Mouse (Mus musculus): ENCODE data around the gene Ppp1r13l. TPM values are rescaled to one million over a fixed set of nuclear protein-coding genes. Genes with fewer than 3 reads are reported as not detected.

Ppp1r13l gene
- total RNA-seq, 2 experiments from 2014 or later: 2.4 to 2.6 TPM

GRCm38 (mm10) chr7:19332709-19333352, 26.7 kb upstream of the Ppp1r13l start:
- intact Hi-C loops (cut with DNase I): no loop called here
- peak; percentile 72 to 74 for DNase-seq

- intact Hi-C loops (cut with DNase I): no loop called here
- DNase-seq: no peak
These were observed 24.0 kb upstream of the Ppp1r13l start for GRCm38 (mm10) chr7:19335583-19335982.

- DNase-seq: no peak
- intact Hi-C loops (cut with DNase I): no loop called here
These were observed 22.4 kb upstream of the Ppp1r13l start for GRCm38 (mm10) chr7:19337122-19337521.

GRCm38 (mm10) chr7:19338060-19338459, 21.5 kb upstream of the Ppp1r13l start:
- DNase-seq: no peak
- intact Hi-C loops (cut with DNase I): no loop called here

GRCm38 (mm10) chr7:19338596-19338995, 21.0 kb upstream of the Ppp1r13l start:
- intact Hi-C loops (cut with DNase I): no loop called here
- no peak for DNase-seq

- no peak for DNase-seq
- intact Hi-C loops (cut with DNase I): loop anchor here (5.0 kb wide), 1 partner anchor 164 kb away; the partner anchor contains the start of gene Eml2
These were observed 18.3 kb upstream of the Ppp1r13l start for GRCm38 (mm10) chr7:19341250-19341649.

- intact Hi-C loops (cut with DNase I): loop anchor here (5.0 kb wide), 1 partner anchor 165 kb away; the partner anchor contains the start of gene Eml2
These were observed 17.7 kb upstream of the Ppp1r13l start for GRCm38 (mm10) chr7:19341761-19342409.

GRCm38 (mm10) chr7:19342481-19343027, 17.0 kb upstream of the Ppp1r13l start:
- peak; percentile 86 to 89 for DNase-seq
- intact Hi-C loops (cut with DNase I): loop anchor here (1.0 to 5.0 kb wide), 2 partner anchors 42 to 165 kb away; partner anchors contain the start of gene Eml2

More at GRCm38 (mm10) chr7:19341761-19342409, 17.7 kb upstream of the Ppp1r13l start:
- peak in 1 of 2 experiments; percentile 40 for DNase-seq

- intact Hi-C loops (cut with DNase I): loop anchor here (1.0 to 5.0 kb wide), 2 partner anchors 43 to 166 kb away; partner anchors contain the start of gene Eml2
- peak; percentile 67 to 71 for DNase-seq
These were observed 16.2 kb upstream of the Ppp1r13l start for GRCm38 (mm10) chr7:19343210-19343808.

GRCm38 (mm10) chr7:19344237-19344847, 15.2 kb upstream of the Ppp1r13l start, which contains the start of gene Ercc1:
Gene Ercc1 (plus strand): TSS chr7:19344778.
- intact Hi-C loops (cut with DNase I): loop anchor here (5.0 kb wide), 1 partner anchor 167 kb away; the partner anchor contains the start of gene Eml2
- DNase-seq: peak in 1 of 2 experiments; percentile 10

- DNase-seq: peak; percentile 87 to 93
- intact Hi-C loops (cut with DNase I): loop anchor here (5.0 kb wide), 1 partner anchor 168 kb away; the partner anchor contains the start of gene Eml2
These were observed 14.5 kb upstream of the Ppp1r13l start for GRCm38 (mm10) chr7:19344938-19345471.

- peak in 1 of 2 experiments; percentile 4 for DNase-seq
- intact Hi-C loops (cut with DNase I): no loop called here
These were observed 10.2 kb upstream of the Ppp1r13l start for GRCm38 (mm10) chr7:19349188-19349915.

- DNase-seq: peak in 1 of 2 experiments; percentile 3
- intact Hi-C loops (cut with DNase I): no loop called here
These were observed 9.3 kb upstream of the Ppp1r13l start for GRCm38 (mm10) chr7:19350221-19350620.

- intact Hi-C loops (cut with DNase I): no loop called here
- no peak for DNase-seq
These were observed 4.6 kb upstream of the Ppp1r13l start for GRCm38 (mm10) chr7:19354991-19355390.

- intact Hi-C loops (cut with DNase I): no loop called here
- peak in 1 of 2 experiments; percentile 2 for DNase-seq
These were observed 3.2 kb upstream of the Ppp1r13l start for GRCm38 (mm10) chr7:19356311-19356710.

- intact Hi-C loops (cut with DNase I): no loop called here
These were observed 1.9 kb upstream of the Ppp1r13l start for GRCm38 (mm10) chr7:19357381-19358375.

GRCm38 (mm10) chr7:19358634-19359033, 915 bp upstream of the Ppp1r13l start:
- intact Hi-C loops (cut with DNase I): no loop called here

More at GRCm38 (mm10) chr7:19357381-19358375, 1.9 kb upstream of the Ppp1r13l start:
- DNase-seq: peak in 1 of 2 experiments; percentile 2

More at GRCm38 (mm10) chr7:19358634-19359033, 915 bp upstream of the Ppp1r13l start:
- DNase-seq: no peak

Measured in gastrocnemius, postnatal 36 days (tissue).